Mouse (Mus musculus): ENCODE results near the gene Il23r.

The Il23r gene

DNA sequence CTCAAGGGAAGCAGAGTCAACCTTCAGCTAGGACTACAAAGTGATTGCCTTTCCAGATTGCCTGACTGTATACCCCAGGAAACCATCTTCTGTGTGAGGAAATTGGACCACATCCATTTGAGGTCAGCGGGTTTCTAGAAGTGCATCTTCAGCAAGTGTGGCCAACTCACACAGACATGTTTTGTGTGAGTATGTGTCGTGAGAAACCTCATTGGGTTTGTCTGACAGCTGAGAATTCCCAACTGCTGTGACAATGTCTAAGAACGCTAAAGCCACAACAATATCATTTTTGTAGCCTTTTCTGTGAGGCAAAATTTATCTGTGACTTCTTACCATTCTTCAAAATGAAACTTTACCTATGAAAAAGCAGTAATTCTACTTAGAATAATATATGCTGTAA, 59.8 kb downstream of the Il23r start:
- DNase-seq (ENCODE audit: inconsistent ontology term): peak; percentile 38

DNA sequence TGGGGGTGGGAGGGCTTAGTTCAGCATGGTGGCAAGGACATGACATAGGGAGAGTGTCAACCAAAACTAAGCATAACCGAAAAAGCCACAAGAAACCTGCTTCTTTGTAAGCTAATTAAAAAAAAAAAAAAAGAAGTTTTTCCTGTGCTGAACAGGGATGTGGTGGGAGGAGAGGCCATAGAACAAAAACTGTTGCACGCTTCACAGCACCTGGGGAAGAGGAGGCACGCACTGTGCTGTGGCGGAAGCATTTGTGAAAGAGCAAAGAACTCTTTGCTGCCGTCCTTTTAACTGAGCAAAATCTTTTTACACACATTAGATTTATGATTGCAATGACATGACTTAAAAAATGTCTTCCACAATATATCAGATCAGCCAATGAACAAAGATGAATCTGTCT, 69.9 kb downstream of the Il23r start:
- DNase-seq (ENCODE audit: inconsistent ontology term): no peak

DNA sequence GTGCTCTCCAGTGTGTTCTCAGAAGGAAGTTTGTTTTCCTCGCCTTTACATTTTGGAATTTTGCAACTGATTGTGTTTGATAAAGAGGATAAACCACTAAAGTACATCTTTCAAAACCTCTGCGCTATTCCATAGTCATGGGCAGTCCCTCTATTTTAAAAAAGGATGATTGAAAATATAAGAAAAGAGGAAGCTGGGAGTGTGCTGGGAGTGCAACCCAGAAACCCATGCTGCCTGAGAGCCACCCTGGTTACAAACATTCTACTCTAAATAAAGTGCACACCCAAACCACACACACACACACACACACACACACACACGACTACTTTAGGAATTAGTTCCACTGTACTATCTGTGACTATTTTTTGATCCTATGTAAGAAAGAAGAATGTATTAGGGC, 75.1 kb downstream of the Il23r start:
- DNase-seq (ENCODE audit: inconsistent ontology term): no peak

DNA sequence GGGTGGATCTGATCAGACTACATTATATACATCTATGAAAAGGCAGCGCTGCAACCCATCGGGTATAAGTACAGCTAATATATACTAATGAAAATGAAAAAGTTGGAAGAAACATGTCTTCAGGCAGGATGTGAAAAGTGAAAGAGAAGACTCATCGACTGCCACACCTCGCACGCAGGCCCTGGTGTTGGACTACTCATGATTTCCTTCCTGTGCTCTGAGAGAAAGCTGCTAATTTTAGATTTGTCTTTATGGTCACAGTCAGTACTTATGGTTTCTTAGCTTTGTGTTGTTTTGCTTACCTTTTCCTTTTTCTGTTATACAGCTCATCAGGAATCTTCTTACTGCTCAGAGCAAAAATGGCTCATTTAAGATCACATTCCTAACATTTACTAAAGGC, 76.4 kb downstream of the Il23r start:
- no peak for DNase-seq (ENCODE audit: inconsistent ontology term)

DNA sequence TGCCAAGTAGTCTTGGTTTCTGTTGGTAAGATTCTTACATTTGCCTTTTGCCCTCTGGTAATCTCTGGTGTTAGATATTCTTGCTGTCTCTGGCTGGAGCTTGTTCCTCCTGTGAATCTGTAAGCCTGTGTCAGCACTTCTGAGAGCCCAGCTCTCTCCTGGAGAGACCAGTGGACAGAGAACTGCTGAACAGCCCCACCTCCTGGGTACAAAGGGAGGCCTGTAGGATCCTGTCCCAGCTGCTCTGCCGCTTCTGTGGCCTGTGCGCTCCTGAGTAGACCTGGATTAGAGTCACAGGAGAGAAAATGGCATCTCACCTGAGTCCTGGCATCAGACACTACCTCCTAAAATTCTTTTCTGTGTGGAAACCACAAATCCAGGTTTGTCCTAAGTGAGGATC, 78.3 kb downstream of the Il23r start:
- no peak for DNase-seq (ENCODE audit: inconsistent ontology term)

DNA sequence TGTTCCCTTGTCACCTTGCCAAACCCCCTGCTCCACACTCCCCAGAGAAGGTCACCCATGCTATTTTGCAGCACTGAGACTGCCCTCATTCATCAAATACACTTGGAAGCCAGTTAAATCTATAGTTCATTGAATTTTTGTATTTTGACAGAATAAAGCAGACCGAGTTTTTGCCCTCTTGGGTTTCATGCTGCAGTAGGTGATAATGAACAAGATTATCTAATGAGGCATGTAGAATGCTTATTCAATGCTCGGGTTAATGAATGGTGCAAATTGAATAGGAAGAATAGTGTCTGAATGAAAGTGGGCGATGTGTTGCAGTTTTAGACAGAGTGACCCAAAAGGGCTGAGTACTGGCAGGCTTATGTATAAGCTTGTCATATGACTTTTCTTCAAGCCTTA, 86.4 kb downstream of the Il23r start:
- DNase-seq (ENCODE audit: inconsistent ontology term): peak; percentile 41

DNA sequence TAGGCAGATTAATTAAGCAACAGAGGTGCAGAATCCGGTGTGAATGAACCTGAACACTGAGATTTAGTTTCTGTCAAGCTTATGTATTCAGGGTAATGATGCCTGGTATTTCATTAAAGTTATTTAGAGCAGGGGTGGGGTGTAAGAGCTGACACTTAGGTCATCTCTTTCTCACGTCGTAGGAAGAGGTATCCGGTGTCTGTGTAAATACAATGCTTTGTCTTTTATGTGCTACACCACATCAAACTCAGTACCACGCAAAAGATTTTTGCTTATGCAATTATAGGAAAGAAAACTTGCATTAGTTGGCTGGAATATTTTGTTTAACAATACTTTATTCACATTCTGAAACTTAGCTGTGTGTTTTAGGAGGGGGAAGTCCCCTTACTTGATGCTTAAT, 92.1 kb downstream of the Il23r start:
- DNase-seq (ENCODE audit: inconsistent ontology term): no peak

DNA sequence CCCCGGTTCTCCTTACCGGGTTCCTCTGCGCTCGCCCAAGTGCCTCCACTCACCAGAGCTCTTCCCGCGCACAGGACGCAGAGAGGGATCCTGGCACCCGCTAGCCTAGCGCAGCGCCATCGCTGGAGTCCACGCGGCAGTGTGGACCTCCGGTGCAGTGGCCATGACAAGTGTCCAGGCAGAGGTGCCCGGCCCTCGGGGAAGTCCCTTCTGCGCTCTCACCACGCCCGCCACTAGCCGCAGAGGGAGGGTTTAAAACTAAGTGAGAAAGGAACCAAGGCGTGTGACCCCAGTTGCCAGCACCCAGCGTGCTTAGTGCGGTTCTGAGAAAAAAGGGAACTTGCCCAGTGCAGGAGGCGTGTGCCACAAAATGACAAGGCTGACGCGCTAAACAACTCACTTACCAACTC, 115.7 kb downstream of the Il23r start, which contains the start of gene Il12rb2:
Il12rb2 (minus strand) TSS at position 207 of the 410 bp plus-strand sequence.
- DNase-seq (ENCODE audit: inconsistent ontology term): peak; percentile 26
